Mouse (Mus musculus): ENCODE results near the gene Cdc42bpb. TPM values are rescaled to one million over a fixed set of nuclear protein-coding genes. Genes with fewer than 3 reads are reported as not detected.

The Cdc42bpb gene
- polyA plus RNA-seq, 1 experiment from 2014 or later: 40.0 TPM

DNA sequence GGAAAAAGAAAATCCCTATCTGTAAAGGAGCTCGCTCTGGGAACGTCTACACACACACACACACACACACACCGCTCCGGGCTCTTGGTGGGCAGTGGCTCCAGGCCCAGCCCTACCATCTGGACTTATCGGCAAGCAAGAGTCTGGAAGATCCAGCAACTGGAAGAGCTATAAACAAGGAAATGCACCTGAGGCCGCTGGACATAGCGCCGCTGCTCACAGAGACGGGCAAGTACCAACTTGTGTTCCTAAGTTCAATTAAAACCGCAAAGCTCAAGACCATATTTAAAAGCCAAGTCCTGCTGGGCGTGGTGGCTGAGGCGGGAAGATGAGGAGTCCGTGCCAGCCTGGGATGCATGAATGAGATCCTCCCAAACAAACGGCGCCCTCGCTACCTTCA lies 16.8 kb downstream of the Cdc42bpb start:
- Histone ChIP-seq H3K9me3 (replicated peaks) (no peaks in the 10 kb centered on the region), H3K4me1 (peaks cover 74% of the 10 kb centered on the region), H3K27me3 (no peaks in the 10 kb centered on the region), H3K36me3 (no peaks in the 10 kb centered on the region), H3K9ac (no peak overlapping the region), H3K27ac (peak overlapping the region; percentile 10; the same call in 1 of the 2 replicates), H3K4me2 (no peak overlapping the region), H3K4me3 (replicated peaks) (no peak overlapping the region)
- 86% methylated on average over 16 of the region's 16 CpGs for WGBS
- ATAC-seq (replicated peaks; ENCODE audit: low FRiP score): no peak

DNA sequence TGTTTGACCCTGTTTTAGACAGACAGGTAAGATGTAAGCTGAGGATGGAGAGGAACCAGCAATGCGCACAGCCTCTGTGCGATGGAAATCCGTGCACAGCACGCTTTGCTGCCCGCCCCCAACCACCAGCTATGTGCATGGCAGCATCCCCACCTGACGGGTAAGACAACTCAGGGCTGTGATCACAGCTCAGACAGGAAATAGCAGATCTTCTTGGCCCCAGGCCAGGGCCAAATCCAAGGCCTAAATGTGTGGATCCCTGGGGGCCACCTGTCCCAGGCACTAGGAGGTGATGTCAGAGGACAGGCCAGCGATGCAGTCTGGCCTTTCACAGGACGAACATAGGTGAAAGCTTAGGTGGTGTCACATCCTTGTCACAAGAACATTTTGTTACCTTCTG lies 21.3 kb downstream of the Cdc42bpb start:
- Histone ChIP-seq H3K27ac (no peak overlapping the region), H3K9ac (no peak overlapping the region), H3K9me3 (replicated peaks) (no peaks in the 10 kb centered on the region), H3K4me1 (peaks cover 82% of the 10 kb centered on the region), H3K27me3 (no peaks in the 10 kb centered on the region), H3K4me3 (replicated peaks) (no peak overlapping the region), H3K4me2 (no peak overlapping the region), H3K36me3 (no peaks in the 10 kb centered on the region)
- WGBS: 81% methylated on average over 8 of the region's 8 CpGs
- ATAC-seq (replicated peaks; ENCODE audit: low FRiP score): no peak

DNA sequence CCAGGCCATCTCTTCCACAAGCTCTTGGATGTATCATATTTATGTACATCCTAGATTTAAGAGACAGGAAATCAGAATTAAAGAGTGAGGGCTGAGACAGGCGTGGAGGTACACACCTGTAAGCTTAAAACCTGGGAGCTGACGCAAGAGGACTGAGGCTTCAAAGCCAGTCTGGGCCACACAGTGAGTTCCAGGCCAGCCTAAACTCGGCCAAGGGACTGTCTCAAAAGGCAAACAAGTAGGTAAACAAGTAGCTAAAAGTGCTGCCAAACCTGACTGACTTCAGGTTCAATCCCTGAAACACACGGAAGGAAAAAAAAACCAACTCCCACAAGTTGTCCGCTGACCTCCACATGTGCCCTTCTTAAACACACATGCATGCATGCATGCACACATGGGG lies 23.4 kb downstream of the Cdc42bpb start:
- H3K4me3 ChIP-seq (replicated peaks): no peak overlapping the region
- no peak for ATAC-seq (replicated peaks; ENCODE audit: low FRiP score)
- H3K27me3 ChIP-seq: no peaks in the 10 kb centered on the region
- no peak overlapping the region for H3K9ac ChIP-seq
- no peak overlapping the region for H3K27ac ChIP-seq
- WGBS: 66% methylated on average over 5 of the region's 5 CpGs
- peaks cover 74% of the 10 kb centered on the region for H3K4me1 ChIP-seq
- no peaks in the 10 kb centered on the region for H3K36me3 ChIP-seq
- H3K9me3 ChIP-seq (replicated peaks): no peaks in the 10 kb centered on the region
- no peak overlapping the region for H3K4me2 ChIP-seq

DNA sequence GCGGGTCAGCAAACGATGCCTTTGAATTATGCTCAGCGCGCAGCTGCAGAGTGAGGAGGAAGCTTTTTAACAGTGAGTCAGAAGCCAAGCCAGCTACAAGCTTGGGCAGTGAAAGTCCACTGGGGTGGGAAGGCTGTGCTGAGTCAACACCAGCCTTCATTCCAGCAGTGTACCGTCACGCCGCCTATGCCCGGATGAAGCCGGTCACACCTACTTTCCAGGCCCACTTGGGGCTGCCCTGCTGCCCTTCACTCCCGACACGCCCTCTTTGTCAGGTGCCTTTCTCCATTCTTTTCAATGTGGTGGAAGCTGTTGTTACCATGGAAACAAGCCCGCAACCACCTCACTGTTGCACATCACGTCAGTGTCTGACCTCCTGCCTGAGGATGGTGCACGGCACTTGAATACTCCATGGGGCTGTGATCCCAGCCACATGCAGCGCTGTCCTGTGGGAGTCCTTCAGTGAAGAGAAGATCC lies 24.0 kb downstream of the Cdc42bpb start:
- peak overlapping the region; percentile 68 for H3K27ac ChIP-seq
- H3K4me3 ChIP-seq (replicated peaks): no peak overlapping the region

DNA sequence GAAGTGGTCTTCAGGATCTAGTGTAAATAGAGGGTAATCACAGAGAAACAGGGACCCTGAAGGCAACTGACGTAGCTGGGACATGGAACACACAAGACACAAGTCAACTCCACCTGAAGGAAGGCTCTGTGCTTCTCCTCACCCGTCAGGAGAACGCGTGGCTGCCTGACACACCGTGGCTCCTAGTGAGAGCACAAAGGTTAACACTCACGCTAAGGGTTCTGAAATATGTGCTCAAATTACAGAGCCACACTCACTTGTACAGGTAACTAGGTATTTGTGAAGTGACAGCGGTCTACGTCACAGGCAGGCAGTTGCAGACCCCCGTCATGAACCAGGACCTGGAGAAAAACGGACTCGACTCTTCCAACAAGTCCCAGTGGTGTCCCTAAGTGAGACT lies 24.5 kb downstream of the Cdc42bpb start:
- Histone ChIP-seq H3K27ac (peak overlapping the region; percentile 68), H3K4me3 (replicated peaks) (no peak overlapping the region), H3K9ac (no peak overlapping the region), H3K4me2 (no peak overlapping the region), H3K36me3 (no peaks in the 10 kb centered on the region), H3K27me3 (no peaks in the 10 kb centered on the region), H3K9me3 (replicated peaks) (no peaks in the 10 kb centered on the region), H3K4me1 (peaks cover 72% of the 10 kb centered on the region)
- 76% methylated on average over 11 of the region's 11 CpGs for WGBS
- ATAC-seq (replicated peaks; ENCODE audit: low FRiP score): no peak

More for the DNA sequence above, 24.0 kb downstream of the Cdc42bpb start:
- Histone ChIP-seq H3K4me2 (no peak overlapping the region), H3K27me3 (no peaks in the 10 kb centered on the region), H3K4me1 (peaks cover 75% of the 10 kb centered on the region), H3K9me3 (replicated peaks) (no peaks in the 10 kb centered on the region), H3K36me3 (no peaks in the 10 kb centered on the region), H3K9ac (no peak overlapping the region)
- 55% methylated on average over 15 of the region's 15 CpGs for WGBS
- peak; percentile 87 for ATAC-seq (replicated peaks; ENCODE audit: low FRiP score)

DNA sequence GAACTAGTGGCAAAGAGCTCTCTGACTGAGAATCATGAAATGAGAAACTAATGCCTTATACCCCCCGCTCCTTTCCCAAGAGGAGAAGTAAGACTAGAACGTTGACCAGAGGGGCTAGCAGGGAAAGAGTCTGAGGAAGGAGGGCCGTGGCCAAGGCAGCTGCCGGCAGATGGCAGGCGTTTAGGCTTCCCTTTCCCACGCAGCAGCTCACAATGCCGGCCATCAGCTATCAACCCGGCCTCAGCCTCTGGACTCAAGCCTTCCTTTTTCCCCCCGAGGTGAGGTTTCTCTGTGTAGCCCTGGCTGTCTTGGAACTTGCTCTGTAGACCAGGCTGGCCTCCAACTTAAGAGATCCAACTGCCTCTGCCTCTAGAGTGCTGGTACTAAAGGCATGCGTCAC lies 25.0 kb downstream of the Cdc42bpb start:
- no peaks in the 10 kb centered on the region for H3K36me3 ChIP-seq
- H3K4me3 ChIP-seq (replicated peaks): no peak overlapping the region
- no peaks in the 10 kb centered on the region for H3K27me3 ChIP-seq
- H3K4me2 ChIP-seq: no peak overlapping the region
- 74% methylated on average over 10 of the region's 10 CpGs for WGBS
- peak overlapping the region; percentile 68 for H3K27ac ChIP-seq
- H3K4me1 ChIP-seq: peaks cover 71% of the 10 kb centered on the region
- 0 out of 2 replicates have a peak overlapping the region, but pooled peaks have one; percentile 12 for H3K9ac ChIP-seq
- ATAC-seq (replicated peaks; ENCODE audit: low FRiP score): no peak
- H3K9me3 ChIP-seq (replicated peaks): no peaks in the 10 kb centered on the region

DNA sequence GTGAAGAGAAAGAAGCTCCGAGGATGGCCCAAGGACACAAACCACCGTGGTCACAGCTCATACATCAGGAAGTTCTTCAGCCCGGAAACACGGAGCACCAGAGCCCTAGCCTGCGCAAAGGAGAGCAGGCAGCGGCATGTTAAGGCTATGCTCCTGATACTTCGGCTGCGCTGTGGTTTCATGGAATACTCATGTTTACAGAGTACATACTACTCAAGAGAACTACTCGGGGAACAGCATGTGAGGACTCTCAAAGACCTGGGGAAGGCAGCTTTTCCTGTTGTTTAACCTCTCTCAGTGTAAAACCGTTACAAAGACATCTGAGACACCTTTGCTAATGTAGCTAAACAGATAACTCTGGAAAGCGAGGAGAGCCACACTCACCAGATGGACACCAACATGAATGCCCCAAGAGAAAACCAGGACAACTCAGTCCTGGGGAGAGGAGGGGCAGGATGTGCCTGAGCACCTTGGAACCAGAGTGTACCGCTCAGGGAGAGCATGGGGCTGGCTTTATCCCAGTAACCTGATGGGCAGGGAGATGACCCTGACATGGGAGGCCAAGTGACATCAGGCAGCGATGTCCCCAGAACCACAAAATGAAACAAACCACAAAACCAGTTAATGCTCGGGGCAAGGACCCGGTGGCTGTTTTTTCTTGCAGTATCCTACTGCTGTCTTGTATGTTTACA lies 27.8 kb downstream of the Cdc42bpb start:
- H3K36me3 ChIP-seq: 0 out of 2 replicates have a peak, but pooled peaks cover 6% of the 10 kb centered on the region
- H3K4me1 ChIP-seq: peaks cover 67% of the 10 kb centered on the region
- H3K9me3 ChIP-seq (replicated peaks): no peaks in the 10 kb centered on the region
- H3K9ac ChIP-seq: no peak overlapping the region
- H3K4me2 ChIP-seq: no peak overlapping the region
- no peaks in the 10 kb centered on the region for H3K27me3 ChIP-seq
- no peak for ATAC-seq (replicated peaks; ENCODE audit: low FRiP score)
- H3K27ac ChIP-seq: no peak overlapping the region
- no peak overlapping the region for H3K4me3 ChIP-seq (replicated peaks)
- WGBS: 78% methylated on average over 15 of the region's 15 CpGs

DNA sequence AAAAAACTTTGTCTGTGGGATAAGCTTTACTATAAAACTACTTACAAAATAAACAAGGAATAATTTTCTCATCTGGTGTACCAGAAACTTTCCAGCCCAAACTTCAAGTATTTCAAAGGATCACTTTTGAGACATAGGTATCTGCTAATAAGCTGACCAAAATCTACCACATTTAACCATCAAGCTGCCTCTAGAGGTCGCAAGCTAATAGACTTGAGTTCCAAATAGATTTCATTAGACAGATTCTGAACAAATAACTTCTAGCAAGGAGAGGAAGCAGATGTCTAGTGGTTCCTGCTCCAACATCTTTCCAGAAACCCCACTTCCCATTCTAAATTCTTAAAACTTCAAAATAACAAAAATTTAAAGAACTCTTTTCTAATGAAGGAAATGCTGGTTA lies 33.6 kb downstream of the Cdc42bpb start:
- peaks cover 24% of the 10 kb centered on the region for H3K4me1 ChIP-seq
- H3K27me3 ChIP-seq: no peaks in the 10 kb centered on the region
- WGBS: 56% methylated on average over 1 of the region's 1 CpGs
- no peak overlapping the region for H3K27ac ChIP-seq
- H3K9ac ChIP-seq: no peak overlapping the region
- no peak overlapping the region for H3K4me2 ChIP-seq
- H3K9me3 ChIP-seq (replicated peaks): no peaks in the 10 kb centered on the region
- peaks cover 51% of the 10 kb centered on the region for H3K36me3 ChIP-seq
- no peak for ATAC-seq (replicated peaks; ENCODE audit: low FRiP score)
- no peak overlapping the region for H3K4me3 ChIP-seq (replicated peaks)

DNA sequence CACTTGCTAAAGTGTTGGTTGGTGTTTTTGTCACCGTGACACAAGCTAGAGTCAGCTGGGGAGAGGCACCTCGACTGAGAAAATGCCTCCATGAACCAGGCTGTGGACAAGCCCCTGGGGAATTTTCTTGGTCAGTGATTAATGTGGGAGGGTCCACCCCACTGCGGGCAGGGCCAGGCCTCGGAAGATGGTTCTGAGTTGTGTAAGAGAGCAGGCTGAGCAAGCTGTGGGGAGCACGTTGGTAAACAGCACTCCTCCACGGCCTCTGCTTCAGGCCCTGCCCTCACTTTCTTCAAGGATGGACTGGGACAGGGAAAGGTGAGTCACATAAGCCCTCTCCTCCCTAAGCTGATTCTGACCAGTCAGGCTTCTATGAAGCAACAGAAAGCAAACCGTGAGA lies 36.8 kb downstream of the Cdc42bpb start:
- Histone ChIP-seq H3K4me3 (replicated peaks) (no peak overlapping the region), H3K9ac (no peak overlapping the region), H3K36me3 (peaks cover 83% of the 10 kb centered on the region), H3K4me2 (no peak overlapping the region), H3K9me3 (replicated peaks) (no peaks in the 10 kb centered on the region), H3K27me3 (no peaks in the 10 kb centered on the region), H3K4me1 (no peaks in the 10 kb centered on the region), H3K27ac (no peak overlapping the region)
- ATAC-seq (replicated peaks; ENCODE audit: low FRiP score): no peak
- WGBS: 65% methylated on average over 7 of the region's 7 CpGs

DNA sequence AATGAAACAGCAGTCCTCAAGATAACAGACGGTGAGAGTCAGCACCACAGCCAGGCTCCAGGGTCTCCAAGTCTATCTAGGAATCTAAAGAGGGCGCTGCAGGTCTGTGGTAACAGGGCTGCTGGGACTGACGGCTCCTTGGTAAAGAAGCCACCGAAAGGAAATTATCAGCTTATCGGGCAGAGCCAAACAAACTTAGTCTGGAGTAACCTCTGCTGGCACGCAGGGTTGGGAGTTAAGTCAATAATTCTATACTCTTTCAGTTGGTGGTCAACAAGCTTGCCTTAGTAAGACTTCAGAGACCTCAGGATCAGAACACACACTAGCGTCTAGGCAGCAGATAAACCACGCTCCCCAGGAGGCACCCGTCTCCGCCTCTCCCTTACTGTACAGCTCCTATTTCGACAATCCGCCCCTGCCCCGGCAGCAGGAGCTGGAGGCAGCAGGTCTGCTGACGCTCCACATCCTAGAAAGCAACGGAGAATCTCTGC lies 39.6 kb downstream of the Cdc42bpb start:
- no peaks in the 10 kb centered on the region for H3K9me3 ChIP-seq (replicated peaks)
- H3K9ac ChIP-seq: no peak overlapping the region
- H3K4me2 ChIP-seq: no peak overlapping the region
- ATAC-seq (replicated peaks; ENCODE audit: low FRiP score): no peak
- H3K36me3 ChIP-seq: peaks cover 94% of the 10 kb centered on the region
- 75% methylated on average over 15 of the region's 15 CpGs for WGBS
- no peaks in the 10 kb centered on the region for H3K4me1 ChIP-seq
- no peak overlapping the region for H3K4me3 ChIP-seq (replicated peaks)
- H3K27ac ChIP-seq: no peak overlapping the region
- H3K27me3 ChIP-seq: no peaks in the 10 kb centered on the region

DNA sequence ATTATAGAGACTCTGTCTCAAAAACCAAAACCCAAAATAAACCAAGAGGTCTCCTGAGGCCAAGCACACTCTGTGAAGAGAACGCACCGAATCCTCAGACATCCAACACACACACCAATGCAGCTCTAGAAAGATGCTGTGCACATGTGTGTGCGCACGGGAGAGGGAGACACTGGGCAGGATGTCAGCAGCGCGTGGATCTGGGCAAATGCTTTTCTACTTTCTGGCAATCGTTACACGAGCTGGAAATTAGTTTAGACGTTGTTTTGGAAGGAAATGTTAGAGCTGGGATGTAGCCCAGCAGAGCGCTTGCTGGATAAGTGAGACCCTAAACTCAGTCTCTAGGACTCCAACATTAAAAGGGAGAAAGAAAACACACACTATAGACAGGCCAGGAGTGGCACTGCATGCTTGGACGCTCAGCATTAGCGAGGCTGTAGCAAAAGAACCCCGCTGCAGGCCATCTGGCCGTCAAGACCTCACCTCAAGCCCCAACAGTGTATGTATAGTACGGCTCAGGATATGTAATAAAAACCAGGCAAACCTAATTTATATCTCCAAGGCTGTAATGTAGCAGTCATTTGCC lies 44.4 kb downstream of the Cdc42bpb start:
- ATAC-seq (replicated peaks; ENCODE audit: low FRiP score): no peak
- Histone ChIP-seq H3K36me3 (peaks cover 95% of the 10 kb centered on the region), H3K27ac (no peak overlapping the region), H3K27me3 (no peaks in the 10 kb centered on the region), H3K4me2 (no peak overlapping the region), H3K4me3 (replicated peaks) (no peak overlapping the region), H3K9me3 (replicated peaks) (no peaks in the 10 kb centered on the region), H3K9ac (no peak overlapping the region), H3K4me1 (no peaks in the 10 kb centered on the region)
- WGBS: 68% methylated on average over 15 of the region's 15 CpGs

DNA sequence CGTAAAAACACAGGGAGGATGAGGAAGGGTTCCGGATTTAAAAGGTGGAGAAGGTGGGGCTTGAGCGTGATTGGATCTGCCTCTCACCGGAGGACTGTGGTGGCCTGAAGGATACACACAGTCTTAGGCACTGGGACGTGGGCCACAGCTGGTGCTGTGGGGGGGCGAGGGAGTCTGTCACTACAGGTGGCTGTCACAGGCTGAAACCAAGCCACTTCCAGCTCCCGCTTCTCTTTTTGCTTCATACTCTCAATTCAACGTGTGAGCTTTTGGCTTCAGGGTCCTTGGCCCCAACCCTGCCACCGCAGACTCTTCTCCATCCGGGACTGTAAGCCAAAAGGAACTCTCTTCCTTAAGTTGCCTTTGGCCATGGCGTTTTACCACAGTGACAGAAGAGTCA lies 45.1 kb downstream of the Cdc42bpb start:
- no peak overlapping the region for H3K4me2 ChIP-seq
- no peak for ATAC-seq (replicated peaks; ENCODE audit: low FRiP score)
- H3K9ac ChIP-seq: no peak overlapping the region
- no peaks in the 10 kb centered on the region for H3K4me1 ChIP-seq
- no peaks in the 10 kb centered on the region for H3K9me3 ChIP-seq (replicated peaks)
- H3K27me3 ChIP-seq: no peaks in the 10 kb centered on the region
- no peak overlapping the region for H3K4me3 ChIP-seq (replicated peaks)
- peaks cover 95% of the 10 kb centered on the region for H3K36me3 ChIP-seq
- H3K27ac ChIP-seq: no peak overlapping the region
- 88% methylated on average over 11 of the region's 11 CpGs for WGBS
